Mouse (Mus musculus) thymus, postnatal 10 days (tissue): ENCODE results near the gene Rap1a.

Source experiments
- DNase-seq, 2 experiments: peaks; one replicate each; pipeline ENCODE4 v3.0.0; 2021; ENCODE audit warnings: low spot score in 2 of 2

Gene Rap1a

DNA sequence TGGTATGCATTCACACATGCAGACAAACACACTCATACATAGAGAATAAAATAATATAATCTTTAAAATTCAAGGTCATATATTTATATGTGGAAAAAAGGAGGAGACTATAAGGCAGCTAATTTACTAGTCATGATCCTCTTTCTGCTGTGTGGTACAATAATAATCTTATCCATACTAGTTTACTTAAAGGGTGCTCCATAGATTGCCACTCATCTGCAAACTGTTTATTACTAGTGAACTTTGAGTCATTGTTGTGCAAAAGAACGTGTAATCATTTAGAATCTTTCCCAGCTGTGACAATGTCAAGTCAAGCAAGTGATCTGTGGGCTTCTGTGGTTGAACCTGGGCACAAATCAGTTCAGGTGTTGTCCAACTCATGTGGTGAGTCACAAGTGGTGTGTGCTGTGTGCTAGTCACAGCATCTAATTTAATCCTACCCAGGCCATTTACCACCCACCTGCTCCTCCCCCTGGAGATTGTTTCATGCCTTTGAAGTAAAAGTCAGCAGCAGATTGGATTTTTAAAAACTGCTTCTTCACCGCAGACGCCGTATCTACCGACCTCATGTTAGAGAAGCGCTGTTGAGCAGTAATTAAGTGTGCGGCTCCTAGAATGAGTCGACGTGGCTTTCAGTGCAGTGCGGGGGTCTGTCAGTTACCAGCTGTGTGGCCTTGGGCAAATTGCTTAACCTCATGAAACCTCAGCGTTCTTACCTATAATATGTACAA is 5.5 kb upstream of the Rap1a start:
- DNase-seq = no peak

DNA sequence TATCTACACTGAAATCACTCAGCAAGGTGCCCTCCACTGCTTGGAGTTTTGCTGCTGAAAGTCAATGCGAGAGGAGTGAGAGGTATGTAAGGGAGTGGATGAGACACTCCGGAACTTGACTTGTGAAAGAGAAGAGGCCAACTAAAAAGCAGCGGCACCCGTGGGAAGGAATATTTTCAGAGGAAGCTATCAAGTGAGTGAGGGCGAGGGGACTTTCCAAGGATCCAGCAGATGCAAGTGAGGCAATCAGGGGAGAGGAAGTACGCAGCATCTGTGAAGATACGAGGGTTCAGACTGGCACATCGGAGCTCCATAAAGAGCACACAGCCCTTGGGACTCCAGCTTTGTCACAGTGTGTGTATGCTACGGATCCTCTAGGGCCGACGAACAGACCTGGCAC is 2.5 kb upstream of the Rap1a start:
- no peak for DNase-seq

DNA sequence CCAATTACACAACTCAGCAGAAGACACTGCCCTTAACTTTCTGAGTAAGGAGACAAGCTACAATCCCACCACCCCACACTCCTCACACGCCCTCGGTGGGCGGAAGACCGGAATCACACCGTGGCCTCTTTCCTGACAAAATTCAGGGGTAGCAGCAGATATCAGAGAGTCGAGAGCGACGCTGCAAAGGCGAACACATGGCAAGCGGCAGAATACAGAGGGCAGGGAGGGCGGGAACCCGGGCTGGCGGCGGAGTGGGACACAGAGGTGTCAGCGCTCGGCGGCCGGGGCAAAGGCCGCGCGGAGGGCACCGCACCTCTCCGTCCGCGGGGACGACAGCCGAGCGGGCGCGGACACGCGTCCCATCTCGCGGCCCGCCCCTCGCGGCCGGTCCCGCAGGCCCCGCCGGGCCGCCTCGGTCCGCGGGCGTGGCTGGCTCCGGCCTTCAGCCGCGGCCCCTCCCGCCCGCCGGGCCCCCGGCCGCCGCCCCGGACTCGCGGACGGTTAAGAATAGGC is 403 bp downstream of the Rap1a start:
- DNase-seq = peak; percentile 43 to 50

DNA sequence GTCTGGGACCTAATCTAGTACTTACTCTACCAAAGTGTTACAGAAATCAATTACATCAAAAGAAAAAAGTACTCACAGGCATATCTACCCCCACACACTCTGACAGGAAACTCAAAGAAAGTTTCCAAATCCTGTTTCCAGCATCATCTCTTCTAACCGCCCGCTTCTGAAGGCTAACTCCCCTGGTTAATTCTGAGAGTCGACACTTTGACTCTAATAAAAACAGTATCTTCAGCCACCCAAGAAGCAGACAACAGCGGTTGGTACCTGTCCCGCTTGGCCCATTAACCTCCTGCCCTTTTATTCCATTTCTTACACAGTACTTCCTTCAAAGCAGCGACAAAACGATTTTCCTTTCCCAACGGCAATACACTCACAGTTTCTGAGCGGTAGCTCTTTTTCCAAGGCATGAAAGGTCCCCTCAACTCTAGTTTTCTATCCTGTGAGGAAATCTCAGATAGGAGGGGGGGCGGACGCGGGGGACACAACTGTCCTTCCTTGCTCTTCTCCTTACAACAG is 921 bp downstream of the Rap1a start:
- DNase-seq = no peak

DNA sequence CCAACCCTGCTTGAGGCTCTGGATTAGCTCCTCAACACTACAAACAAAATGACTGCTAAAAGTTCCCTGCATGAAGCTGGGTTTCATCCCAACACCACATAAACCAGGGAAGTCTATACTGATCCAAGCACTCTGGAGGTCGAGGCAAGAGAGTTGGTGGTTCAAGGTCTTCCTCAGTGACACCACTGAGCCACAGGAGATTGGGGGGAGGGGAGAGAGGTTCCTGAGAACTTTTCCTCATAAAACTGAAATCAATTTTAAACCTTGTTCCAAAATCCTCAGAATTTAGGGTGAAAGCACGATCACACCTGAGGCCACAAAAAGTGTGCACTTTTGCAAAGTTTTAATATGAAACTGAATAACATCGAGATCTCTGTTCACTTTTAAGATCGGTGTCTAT is 1.8 kb downstream of the Rap1a start:
- DNase-seq = no peak

GRCm38 (mm10) chr3:105798770-105799169 is 2.4 kb downstream of the Rap1a start:
- peak in 1 of 2 experiments; percentile 15 for DNase-seq

- DNase-seq = no peak
Measured at GRCm38 (mm10) chr3:105797427-105797826, 3.7 kb downstream of the Rap1a start.

DNA sequence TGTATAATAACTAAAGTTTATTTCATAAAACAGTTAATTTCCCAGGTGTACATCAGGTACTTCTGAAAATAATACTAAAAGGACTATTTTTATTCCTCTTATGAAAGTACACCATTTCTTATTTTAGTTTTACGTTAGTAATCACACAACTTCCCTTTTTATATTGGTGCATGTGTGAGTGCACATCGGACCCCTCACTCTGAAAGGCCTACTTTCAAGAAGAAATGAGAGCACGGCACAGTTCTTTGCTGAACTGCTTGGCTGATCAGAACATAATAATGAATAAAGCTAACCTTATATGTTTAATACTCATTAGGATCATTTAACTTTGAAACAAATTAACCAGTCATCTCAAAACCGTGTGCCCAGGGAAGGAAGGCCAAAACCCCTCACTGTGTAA is 4.4 kb downstream of the Rap1a start:
- no peak for DNase-seq

- DNase-seq = no peak
Measured at GRCm38 (mm10) chr3:105794309-105794708, 6.8 kb downstream of the Rap1a start.

GRCm38 (mm10) chr3:105792309-105792708 is 8.8 kb downstream of the Rap1a start:
- DNase-seq = no peak

DNA sequence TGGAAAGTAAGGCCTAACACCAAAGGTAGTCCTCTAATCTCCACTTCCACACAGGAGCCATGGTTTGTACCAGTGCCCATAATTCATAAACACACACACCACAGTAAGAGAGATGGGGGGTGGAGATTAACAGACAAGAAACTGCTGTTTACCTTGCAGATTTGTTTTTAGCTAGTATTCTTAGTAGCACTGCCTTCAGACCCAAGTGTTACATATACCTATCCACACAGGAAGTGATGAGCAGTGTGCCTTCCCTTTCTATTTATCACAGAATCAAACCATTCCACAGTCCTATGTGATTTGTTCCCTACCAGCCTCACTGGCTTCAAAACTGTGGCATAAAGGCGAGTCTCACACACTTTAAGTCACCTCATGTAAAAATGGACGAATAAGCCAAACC is 10.0 kb downstream of the Rap1a start:
- DNase-seq = no peak

DNA sequence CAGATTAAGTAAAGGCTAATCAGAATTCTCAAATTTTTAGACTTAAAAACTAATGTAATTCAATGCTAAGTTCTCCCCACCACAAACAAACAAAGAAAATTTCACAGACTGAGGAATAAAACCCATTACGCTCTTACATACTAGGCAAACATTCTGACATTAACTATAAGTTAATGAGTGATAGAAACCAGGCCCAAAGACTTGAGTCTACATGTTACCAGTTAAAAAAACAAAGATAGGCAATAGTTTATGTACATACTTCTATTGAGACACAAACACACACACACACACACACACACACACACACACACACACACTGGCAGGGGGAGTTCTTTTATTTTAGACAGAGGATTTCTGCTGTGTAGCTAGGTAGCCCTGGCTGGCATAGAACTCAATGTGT is 10.8 kb downstream of the Rap1a start:
- DNase-seq = no peak

- no peak for DNase-seq
Measured at GRCm38 (mm10) chr3:105789776-105790175, 11.4 kb downstream of the Rap1a start.

- no peak for DNase-seq
Measured at GRCm38 (mm10) chr3:105787328-105787727, 13.8 kb downstream of the Rap1a start.

DNA sequence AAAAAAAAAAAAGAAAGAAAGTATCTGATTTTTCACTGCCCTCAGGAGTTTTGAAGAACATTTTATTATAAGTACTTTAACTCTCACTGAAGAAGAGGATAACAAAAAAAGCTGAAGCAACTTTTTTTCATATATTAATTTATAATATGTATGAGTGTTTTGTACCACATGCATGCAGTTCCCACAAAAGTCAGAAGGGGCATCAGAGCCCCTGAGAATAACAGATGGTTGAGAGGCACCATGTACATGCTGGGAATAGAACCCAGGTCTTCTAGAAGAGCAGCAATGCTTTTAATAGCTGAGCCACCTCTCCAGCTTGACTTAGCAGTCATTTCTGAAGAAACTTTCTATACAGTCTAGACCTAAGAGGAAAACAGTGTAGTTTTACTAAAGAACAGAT is 15.3 kb downstream of the Rap1a start:
- DNase-seq = no peak

- no peak for DNase-seq
Measured at GRCm38 (mm10) chr3:105783809-105784208, 17.3 kb downstream of the Rap1a start.

DNA sequence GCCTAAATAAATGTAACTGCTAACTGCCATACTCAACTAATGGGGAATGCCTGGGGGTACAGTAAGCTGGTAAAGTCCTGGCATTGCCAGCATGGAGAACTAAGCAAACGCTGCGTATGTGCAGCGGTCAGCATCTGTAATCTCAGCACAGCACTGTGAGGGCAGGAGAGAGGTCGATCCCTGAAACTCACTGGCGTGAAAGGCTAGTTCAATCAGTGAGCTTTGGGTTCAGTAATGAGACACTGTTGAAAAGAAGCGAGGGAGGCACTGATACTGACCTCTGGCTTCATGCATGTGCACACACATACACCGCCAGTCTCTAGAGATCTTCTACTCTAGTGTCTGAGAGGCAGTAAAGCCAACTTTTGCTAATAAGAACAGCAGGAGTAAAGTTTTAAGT is 18.7 kb downstream of the Rap1a start:
- no peak for DNase-seq

- DNase-seq = no peak
Measured at GRCm38 (mm10) chr3:105777997-105778396, 23.1 kb downstream of the Rap1a start.

DNA sequence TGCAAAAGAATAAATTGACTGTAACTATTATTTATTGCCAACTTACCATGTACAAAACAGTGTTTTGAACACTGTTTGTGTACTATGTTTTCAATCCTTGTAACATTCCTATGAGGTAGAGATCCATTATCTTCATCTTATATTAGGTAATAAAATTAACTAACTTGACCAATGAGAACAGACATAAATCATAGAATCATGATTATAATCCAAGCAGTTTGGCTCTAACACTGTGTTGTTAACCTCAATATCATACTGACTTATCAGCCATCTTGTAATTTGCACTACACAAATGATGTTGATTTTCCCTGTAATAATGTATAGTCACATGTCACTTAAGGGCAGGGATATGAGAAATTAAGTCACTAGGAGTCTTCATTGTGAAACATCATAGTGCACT is 26.6 kb downstream of the Rap1a start:
- DNase-seq = no peak

DNA sequence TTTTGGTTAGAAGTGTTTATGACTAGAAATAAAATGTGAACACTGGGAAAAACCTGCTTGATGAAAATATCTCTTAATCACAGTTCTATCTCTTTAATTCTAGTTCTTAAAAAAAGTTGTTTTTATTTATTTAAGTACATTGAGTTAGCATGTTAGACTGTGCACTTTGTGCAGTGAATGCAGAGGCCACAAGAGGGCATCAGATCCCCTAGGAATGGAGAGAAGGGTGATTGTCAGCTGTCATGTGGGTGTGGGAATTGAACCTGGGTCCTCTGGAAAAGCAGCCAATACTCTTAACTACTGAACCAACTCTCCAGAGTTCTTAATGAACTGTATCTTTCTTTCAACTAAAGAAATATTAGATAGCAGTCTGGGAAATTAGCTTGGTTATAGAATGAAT is 29.6 kb downstream of the Rap1a start:
- DNase-seq = peak in 1 of 2 experiments; percentile 44

GRCm38 (mm10) chr3:105770836-105771235 is 30.3 kb downstream of the Rap1a start:
- DNase-seq = no peak

- no peak for DNase-seq
Measured at GRCm38 (mm10) chr3:105769380-105769779, 31.8 kb downstream of the Rap1a start.

- DNase-seq = peak in 1 of 2 experiments; percentile 43
Measured at GRCm38 (mm10) chr3:105768529-105768928, 32.6 kb downstream of the Rap1a start.
